Mouse (Mus musculus): Measurements from ENCODE around the gene Olfr551. TPM values are rescaled to one million over a fixed set of nuclear protein-coding genes. Genes with fewer than 3 reads are reported as not detected.

The Olfr551 gene
- total and polyA plus RNA-seq, 3 experiments: not detected

Other genes with a start within 250 kb of the Olfr551 start
- 10 to 100 TPM; 16.8 to 20.1 TPM for gene Rrm1, start 150.2 kb downstream of the Olfr551 start, total RNA-seq (2021)
- gene Rrm1, start 150.2 kb downstream of the Olfr551 start, polyA plus RNA-seq (2012; rRNA removed): 3.2 and 4.1 TPM in 2 replicates
- gene Olfr543, start 110.2 kb downstream of the Olfr551 start, total RNA-seq (2021): not detected
- not detected in 2 replicates for gene Olfr543, start 110.2 kb downstream of the Olfr551 start, polyA plus RNA-seq (2012; rRNA removed)
- gene Olfr544, start 103.6 kb downstream of the Olfr551 start, total RNA-seq (2021): not detected
- gene Olfr544, start 103.6 kb downstream of the Olfr551 start, polyA plus RNA-seq (2012; rRNA removed): not detected in 2 replicates
- gene Olfr545, start 92.3 kb downstream of the Olfr551 start, total RNA-seq (2021): not detected
- not detected in 2 replicates for gene Olfr545, start 92.3 kb downstream of the Olfr551 start, polyA plus RNA-seq (2012; rRNA removed)
- not detected for gene Olfr547, start 57.1 kb downstream of the Olfr551 start, total RNA-seq (2021)
- not detected in 2 replicates for gene Olfr547, start 57.1 kb downstream of the Olfr551 start, polyA plus RNA-seq (2012; rRNA removed)
- not detected for gene Olfr548-ps1, start 51.0 kb downstream of the Olfr551 start, total RNA-seq (2021)
- not detected in 2 replicates for gene Olfr548-ps1, start 51.0 kb downstream of the Olfr551 start, polyA plus RNA-seq (2012; rRNA removed)
- gene Olfr549, start 42.0 kb downstream of the Olfr551 start, total RNA-seq (2021): not detected
- not detected in 2 replicates for gene Olfr549, start 42.0 kb downstream of the Olfr551 start, polyA plus RNA-seq (2012; rRNA removed)
- gene Trim21, start 26.4 kb downstream of the Olfr551 start, total RNA-seq (2021): 10 to 100 TPM; 11.7 to 16.0 TPM
- gene Trim21, start 26.4 kb downstream of the Olfr551 start, polyA plus RNA-seq (2012; rRNA removed): 2.4 and 3.2 TPM in 2 replicates
- gene Olfr550, start 20.4 kb downstream of the Olfr551 start, total RNA-seq (2021): not detected
- gene Olfr550, start 20.4 kb downstream of the Olfr551 start, polyA plus RNA-seq (2012; rRNA removed): not detected in 2 replicates
- under 1 TPM in 1 of 2 experiments, not detected in 1; 0.14 TPM for gene Olfr552, start 5.9 kb upstream of the Olfr551 start, total RNA-seq (2021)
- gene Olfr552, start 5.9 kb upstream of the Olfr551 start, polyA plus RNA-seq (2012; rRNA removed): not detected in 2 replicates
- not detected for gene Olfr553, start 26.3 kb upstream of the Olfr551 start, total RNA-seq (2021)
- not detected in 2 replicates for gene Olfr553, start 26.3 kb upstream of the Olfr551 start, polyA plus RNA-seq (2012; rRNA removed)
- gene Olfr554, start 46.5 kb upstream of the Olfr551 start, total RNA-seq (2021): not detected
- not detected in 2 replicates for gene Olfr554, start 46.5 kb upstream of the Olfr551 start, polyA plus RNA-seq (2012; rRNA removed)
- not detected for gene Olfr555, start 66.9 kb upstream of the Olfr551 start, total RNA-seq (2021)
- gene Olfr555, start 66.9 kb upstream of the Olfr551 start, polyA plus RNA-seq (2012; rRNA removed): not detected in 2 replicates
- gene Olfr556, start 73.0 kb upstream of the Olfr551 start, total RNA-seq (2021): not detected
- gene Olfr556, start 73.0 kb upstream of the Olfr551 start, polyA plus RNA-seq (2012; rRNA removed): not detected in 2 replicates
- gene Trim68, start 95.4 kb upstream of the Olfr551 start, total RNA-seq (2021): 1 to 10 TPM; 6.9 to 8.4 TPM
- gene Trim68, start 95.4 kb upstream of the Olfr551 start, polyA plus RNA-seq (2012; rRNA removed): 9.4 and 10.1 TPM in 2 replicates
- not detected for gene Olfr557, start 104.0 kb upstream of the Olfr551 start, total RNA-seq (2021)
- gene Olfr557, start 104.0 kb upstream of the Olfr551 start, polyA plus RNA-seq (2012; rRNA removed): 0.03 TPM in 1 of 2 replicates, not detected in the other
- gene Olfr558, start 110.3 kb upstream of the Olfr551 start, total RNA-seq (2021): under 1 TPM; 0.26 to 0.31 TPM
- 0.38 and 0.51 TPM in 2 replicates for gene Olfr558, start 110.3 kb upstream of the Olfr551 start, polyA plus RNA-seq (2012; rRNA removed)
- not detected for gene Olfr33, start 127.2 kb upstream of the Olfr551 start, total RNA-seq (2021)
- gene Olfr33, start 127.2 kb upstream of the Olfr551 start, polyA plus RNA-seq (2012; rRNA removed): 0.11 TPM in 1 of 2 replicates, not detected in the other
- gene Olfr559, start 135.6 kb upstream of the Olfr551 start, total RNA-seq (2021): not detected
- gene Olfr559, start 135.6 kb upstream of the Olfr551 start, polyA plus RNA-seq (2012; rRNA removed): not detected in 2 replicates
- gene Olfr560, start 167.5 kb upstream of the Olfr551 start, total RNA-seq (2021): not detected
- gene Olfr560, start 167.5 kb upstream of the Olfr551 start, polyA plus RNA-seq (2012; rRNA removed): not detected in 2 replicates
- gene Olfr78, start 167.6 kb upstream of the Olfr551 start, total RNA-seq (2021): under 1 TPM in 1 of 2 experiments, not detected in 1; 0.24 TPM
- 0.19 and 0.46 TPM in 2 replicates for gene Olfr78, start 167.6 kb upstream of the Olfr551 start, polyA plus RNA-seq (2012; rRNA removed)
- gene Olfr561, start 179.3 kb upstream of the Olfr551 start, total RNA-seq (2021): not detected
- not detected in 2 replicates for gene Olfr561, start 179.3 kb upstream of the Olfr551 start, polyA plus RNA-seq (2012; rRNA removed)
- gene Olfr564, start 211.6 kb upstream of the Olfr551 start, total RNA-seq (2021): not detected
- gene Olfr564, start 211.6 kb upstream of the Olfr551 start, polyA plus RNA-seq (2012; rRNA removed): not detected in 2 replicates

Data from adrenal gland, adult 2 months (tissue).